Mouse (Mus musculus) megakaryocyte, adult 5-6 weeks (primary cell): ENCODE data around the gene Gm37240. TPM values are rescaled to one million over a fixed set of nuclear protein-coding genes. Genes with fewer than 3 reads are reported as not detected.

Experiments
- ATAC-seq: 2 replicates; pipeline ENCODE4 v1.8.0; 2016; ENCODE audit warnings: mild to moderate bottlenecking, inconsistent platforms; ENCODE audit not compliant: poor library complexity, severe bottlenecking
- total RNA-seq, 2 experiments: library from RNA; stranded (forward) in 1 of 2; stranded (reverse) in 1 of 2; fragments of 153-499, 151-499 nt in 1 of 2; fragments of 221-1000, 200-1000 nt in 1 of 2; gene quantifications; 2 replicates each; pipeline versions ENCODE4 v1.2.3 to v1.2.4; 2015 to 2017

Gm37240 gene
- total RNA-seq, 2 experiments from 2014 or later = 0.07 to 0.15 TPM

- no peak for ATAC-seq
Measured at GRCm38 (mm10) chr3:85829047-85829446, 58.3 kb downstream of the Gm37240 start.

GRCm38 (mm10) chr3:85827815-85828214 is 59.5 kb downstream of the Gm37240 start:
- ATAC-seq = no peak

GRCm38 (mm10) chr3:85827283-85827682 is 60.0 kb downstream of the Gm37240 start:
- no peak for ATAC-seq

- no peak for ATAC-seq
Measured at GRCm38 (mm10) chr3:85820839-85821548, 66.3 kb downstream of the Gm37240 start.

- no peak for ATAC-seq
Measured at GRCm38 (mm10) chr3:85819319-85819718, 68.0 kb downstream of the Gm37240 start.

GRCm38 (mm10) chr3:85817191-85817590 is 70.1 kb downstream of the Gm37240 start, which contains the start of gene Fam160a1:
TSS of gene Fam160a1 (minus strand) at chr3:85817291.
- no peak for ATAC-seq

GRCm38 (mm10) chr3:85814241-85814640 is 73.1 kb downstream of the Gm37240 start:
- no peak for ATAC-seq

GRCm38 (mm10) chr3:85813101-85814014 is 74.0 kb downstream of the Gm37240 start:
- ATAC-seq = no peak

- no peak for ATAC-seq
Measured at GRCm38 (mm10) chr3:85812010-85812409, 75.3 kb downstream of the Gm37240 start.

- no peak for ATAC-seq
Measured at GRCm38 (mm10) chr3:85793166-85793565, 94.2 kb downstream of the Gm37240 start.

GRCm38 (mm10) chr3:85789748-85790147 is 97.6 kb downstream of the Gm37240 start:
- ATAC-seq = no peak

- no peak for ATAC-seq
Measured at GRCm38 (mm10) chr3:85786501-85786900, 100.8 kb downstream of the Gm37240 start.

- ATAC-seq = no peak
Measured at GRCm38 (mm10) chr3:85780906-85781305, 106.4 kb downstream of the Gm37240 start.

GRCm38 (mm10) chr3:85780332-85780731 is 107.0 kb downstream of the Gm37240 start:
- no peak for ATAC-seq

GRCm38 (mm10) chr3:85777841-85778240 is 109.5 kb downstream of the Gm37240 start:
- no peak for ATAC-seq

GRCm38 (mm10) chr3:85777356-85777755 is 110.0 kb downstream of the Gm37240 start:
- ATAC-seq = no peak

GRCm38 (mm10) chr3:85776707-85777106 is 110.6 kb downstream of the Gm37240 start:
- no peak for ATAC-seq

- ATAC-seq = no peak
Measured at GRCm38 (mm10) chr3:85776126-85776525, 111.2 kb downstream of the Gm37240 start.

- no peak for ATAC-seq
Measured at GRCm38 (mm10) chr3:85773886-85774285, 113.4 kb downstream of the Gm37240 start.

GRCm38 (mm10) chr3:85773425-85773824 is 113.9 kb downstream of the Gm37240 start:
- no peak for ATAC-seq

GRCm38 (mm10) chr3:85764937-85765337 is 122.4 kb downstream of the Gm37240 start:
- ATAC-seq = no peak
